Mouse (Mus musculus) cerebellum, adult 2 months (tissue): Measurements from ENCODE around the gene Cog5. TPM values are rescaled to one million over a fixed set of nuclear protein-coding genes. Genes with fewer than 3 reads are reported as not detected.
"Not testable (repeated sequence)": the region's sequence is repeated elsewhere in the genome, so short reads cannot be mapped to it uniquely, and the experiment has no call there.

Source experiments
- DNase-seq, 2 experiments: peaks; one replicate each; pipeline ENCODE4 v3.0.0; 2021
- H3K27ac ChIP-seq: fragments of 200-500 bp; 2 replicates; pipeline ENCODE4 v1.5.1; 2012; ENCODE audit warnings: low read length, control low read depth, inconsistent platforms; ENCODE audit not compliant: insufficient read depth
- H3K27me3 ChIP-seq: fragments of 200-500 bp; 2 replicates; pipeline ENCODE4 v1.6.1; 2012; ENCODE audit warnings: inconsistent platforms, mild to moderate bottlenecking, low read length, moderate library complexity; ENCODE audit not compliant: control insufficient read depth, insufficient read depth
- H3K4me1 ChIP-seq: fragments of 200-500 bp; 2 replicates; pipeline ENCODE4 v1.6.1; 2011; ENCODE audit warnings: low read length; ENCODE audit not compliant: control insufficient read depth, insufficient read depth
- H3K4me3 ChIP-seq: fragments of 200-500 bp; replicated peaks from 2 replicates; pipeline ENCODE3; 2011; ENCODE audit warnings: mild to moderate bottlenecking, low read depth, low read length, control low read depth; ENCODE audit not compliant: insufficient read depth
- CTCF ChIP-seq: fragments of 200-500 bp; IDR thresholded peaks from 2 replicates; pipeline ENCODE4 v1.5.1; 2011; ENCODE audit warnings: low read depth, mild to moderate bottlenecking, control low read depth, low read length, moderate library complexity, borderline replicate concordance; ENCODE audit not compliant: insufficient read depth
- POLR2A ChIP-seq: fragments of 200-500 bp; IDR thresholded peaks from 2 replicates; pipeline ENCODE4 v1.6.1; 2011; ENCODE audit warnings: low read length, control low read depth, borderline replicate concordance; ENCODE audit not compliant: insufficient read depth
- WGBS: fragments of 180-500 bp; shearing (Covaris S2); methylation state at CpG from one replicate; pipeline ENCODE4 v1.1.7; 2018; 5-methylcytosine and 5-hydroxymethylcytosine counted together
- polyA plus RNA-seq: library from polyadenylated mRNA; depleted of rRNA; stranded (reverse); fragments of >200 nt; gene quantifications from 2 replicates; pipeline ENCODE4 v1.2.3, GENCODE M21; 2012; rRNA removed

Gene Cog5
- 34.6 and 37.6 TPM in 2 replicates for polyA plus RNA-seq

DNA sequence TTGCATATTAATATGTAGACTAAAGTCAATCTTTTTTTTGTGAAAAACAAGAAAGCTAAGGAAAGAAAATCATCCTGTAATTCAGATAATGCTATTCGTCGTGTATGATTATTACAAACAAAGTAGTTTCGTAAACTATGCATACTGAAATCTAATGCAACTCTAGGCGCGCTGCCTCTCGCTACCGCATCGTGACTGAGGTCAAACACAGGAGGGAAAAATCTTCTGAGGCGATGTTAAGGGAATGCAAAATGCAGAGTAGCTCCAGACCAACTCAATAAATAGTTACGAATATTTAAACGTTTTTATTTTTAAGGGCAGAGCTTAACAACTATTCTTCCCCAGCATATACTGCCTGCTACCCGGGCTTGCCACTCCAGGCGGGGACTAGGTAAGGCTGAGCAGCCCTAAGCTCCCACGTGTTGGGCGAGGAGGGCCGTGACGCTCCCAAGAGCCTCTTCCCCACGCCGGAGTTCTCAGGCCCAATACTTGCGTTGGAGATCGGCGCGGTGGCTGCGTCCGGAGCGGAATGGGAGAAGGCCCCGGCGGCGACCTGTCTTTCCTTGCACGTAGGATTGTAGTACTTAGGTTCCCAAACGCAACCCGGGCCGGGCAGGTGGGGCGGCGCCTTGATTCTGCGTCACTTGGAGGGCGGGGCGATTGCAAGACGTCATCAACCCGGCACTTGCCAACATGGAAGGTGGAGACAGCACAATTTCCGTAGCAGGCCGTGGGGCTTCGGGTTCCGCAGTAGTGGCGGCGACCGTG, at the start of gene Cog5, which contains the start of gene Dus4l:
Gene Cog5 (plus strand): TSS at position 673 of the 768 bp plus-strand sequence.
Gene Dus4l (minus strand): TSS at position 630 of the 768 bp plus-strand sequence.
- H3K4me1 ChIP-seq, result no peaks in the 10 kb centered on the region

DNA sequence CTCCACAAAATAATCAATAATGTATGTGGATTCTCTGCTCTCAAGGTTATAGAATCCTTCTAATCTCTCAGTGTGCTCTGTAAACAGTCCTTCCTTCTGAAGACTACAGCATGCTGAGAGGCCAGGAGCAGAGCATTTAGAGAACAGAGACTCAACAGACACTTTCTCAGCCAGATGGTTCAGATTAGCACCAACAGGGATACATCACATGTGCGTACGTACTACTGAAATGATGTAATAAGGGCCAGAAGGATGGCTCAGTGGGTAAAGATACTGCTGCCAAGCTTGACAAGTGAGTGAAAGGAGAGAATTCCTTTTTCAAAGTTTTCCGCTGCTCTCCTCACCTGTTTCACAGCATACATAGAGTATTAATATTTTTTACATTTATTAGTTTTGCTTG, 49.8 kb upstream of the Cog5 start:
- 13% methylated on average over 3 of the region's 3 CpGs for WGBS
- H3K27me3 ChIP-seq, result no peaks in the 10 kb centered on the region
- no peak for TF ChIP-seq POLR2A
- TF ChIP-seq CTCF, result no peak
- DNase-seq, result peak; percentile 20 to 64
- no peak overlapping the region for H3K27ac ChIP-seq
- no peak overlapping the region for H3K4me3 ChIP-seq
- peaks cover 6% of the 10 kb centered on the region; the same call in 1 of the 2 replicates for H3K4me1 ChIP-seq

More for the DNA sequence above, at the start of gene Cog5, which contains the start of gene Dus4l:
- peak within 1 kb of the TSS; percentile 79 for H3K4me3 ChIP-seq
- H3K27ac ChIP-seq, result peak within 1 kb of the TSS; percentile 68
- no peaks in the 10 kb centered on the region for H3K27me3 ChIP-seq
- under 1% methylated on average over 47 of the region's 47 CpGs for WGBS
- DNase-seq, result peak; percentile 96 to 100
- no peak; the same call in none of the 2 replicates for TF ChIP-seq POLR2A
- TF ChIP-seq CTCF, result no peak

DNA sequence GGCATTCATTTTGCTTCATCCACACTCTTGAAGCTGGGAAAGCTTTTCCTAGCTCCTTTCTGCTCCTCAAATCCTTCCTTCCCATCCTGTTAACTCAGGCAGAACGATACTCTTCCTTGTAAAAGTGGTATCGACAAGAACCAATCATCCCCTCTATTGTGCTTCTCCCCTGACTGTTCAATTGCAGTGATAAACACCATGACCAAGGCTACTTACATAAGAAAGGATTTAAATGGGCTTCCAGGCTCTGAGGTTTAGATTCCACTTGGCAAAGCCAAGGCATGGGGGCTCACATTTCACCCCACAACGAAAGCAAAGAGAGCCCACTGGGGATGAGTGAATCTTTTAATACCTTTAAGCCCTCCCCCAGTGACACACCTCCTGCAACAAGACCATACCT, 46.5 kb upstream of the Cog5 start:
- H3K4me1 ChIP-seq, result peaks cover 6% of the 10 kb centered on the region; the same call in 1 of the 2 replicates
- no peak for DNase-seq
- no peak overlapping the region for H3K4me3 ChIP-seq
- TF ChIP-seq POLR2A (no peak), CTCF (no peak)
- H3K27ac ChIP-seq, result no peak overlapping the region
- WGBS, result 31% methylated on average over 3 of the region's 3 CpGs
- no peaks in the 10 kb centered on the region for H3K27me3 ChIP-seq

DNA sequence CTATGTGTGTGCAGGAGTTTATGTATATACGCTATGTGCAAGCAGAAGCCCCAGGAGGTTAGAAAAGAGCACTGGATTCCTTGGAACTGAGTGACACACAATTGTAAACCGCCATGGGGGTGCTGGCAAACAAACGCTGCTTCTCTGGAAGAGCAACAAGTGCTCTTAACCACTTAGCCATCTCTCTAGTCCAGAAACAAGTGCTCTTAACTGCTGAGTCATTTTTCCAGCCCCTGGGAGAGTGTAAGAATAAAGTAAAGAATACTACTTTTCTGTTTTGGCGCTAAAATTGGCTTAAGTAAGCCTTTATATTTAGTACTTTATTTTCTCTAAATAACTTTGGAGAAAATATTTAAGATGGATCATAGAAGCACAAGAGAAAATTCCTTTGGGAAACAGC, 41.3 kb upstream of the Cog5 start:
- no peak for TF ChIP-seq CTCF
- no peak for TF ChIP-seq POLR2A
- Histone ChIP-seq H3K27me3 (no peaks in the 10 kb centered on the region), H3K27ac (no peak overlapping the region), H3K4me1 (no peaks in the 10 kb centered on the region), H3K4me3 (no peak overlapping the region)
- no peak for DNase-seq
- WGBS, result 39% methylated on average over 4 of the region's 4 CpGs

DNA sequence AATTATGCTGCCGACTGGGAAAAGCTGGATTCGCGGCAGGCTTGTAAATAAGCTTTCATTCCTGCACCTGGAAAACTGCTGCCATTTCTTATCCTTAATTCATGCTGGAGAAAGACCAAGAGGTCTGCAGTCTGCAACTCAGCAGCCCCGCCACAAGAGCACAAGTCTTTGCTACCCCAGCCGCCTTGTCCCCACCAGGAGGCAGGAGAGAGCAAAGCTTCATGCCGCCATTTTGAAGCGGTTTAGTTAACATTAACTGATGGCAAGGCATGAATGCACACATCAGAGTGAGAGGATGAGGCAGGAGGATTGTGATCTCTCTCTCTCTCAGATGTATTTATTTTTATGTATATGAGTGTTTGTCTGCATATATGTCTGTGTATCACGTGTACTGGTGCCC, 34.6 kb upstream of the Cog5 start:
- WGBS, result 91% methylated on average over 8 of the region's 8 CpGs
- TF ChIP-seq POLR2A, result no peak

DNA sequence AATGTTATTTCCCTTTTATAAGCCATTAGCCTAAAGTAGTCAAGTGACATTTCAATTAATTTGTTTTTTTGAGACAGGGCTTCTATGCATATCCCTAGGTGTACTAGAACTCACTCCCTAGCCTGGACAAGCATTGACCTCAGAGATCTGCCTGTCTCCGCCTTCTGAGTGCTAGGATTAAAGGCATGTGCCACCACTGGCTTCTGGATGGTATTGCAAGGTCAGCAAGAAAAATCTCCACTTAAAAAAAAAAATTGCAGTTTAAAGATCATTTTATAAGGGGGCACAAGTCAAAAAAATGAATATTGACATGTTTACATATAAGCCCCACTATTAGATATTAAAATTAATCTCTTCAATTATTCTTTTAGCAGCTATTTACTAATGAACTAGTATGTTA, 29.7 kb upstream of the Cog5 start:
- TF ChIP-seq CTCF (no peak), POLR2A (no peak)
- no peaks in the 10 kb centered on the region for H3K27me3 ChIP-seq

More for the DNA sequence above, 34.6 kb upstream of the Cog5 start:
- no peaks in the 10 kb centered on the region for H3K4me1 ChIP-seq
- no peak overlapping the region for H3K27ac ChIP-seq
- no peak overlapping the region for H3K4me3 ChIP-seq
- no peak for DNase-seq
- no peaks in the 10 kb centered on the region for H3K27me3 ChIP-seq

DNA sequence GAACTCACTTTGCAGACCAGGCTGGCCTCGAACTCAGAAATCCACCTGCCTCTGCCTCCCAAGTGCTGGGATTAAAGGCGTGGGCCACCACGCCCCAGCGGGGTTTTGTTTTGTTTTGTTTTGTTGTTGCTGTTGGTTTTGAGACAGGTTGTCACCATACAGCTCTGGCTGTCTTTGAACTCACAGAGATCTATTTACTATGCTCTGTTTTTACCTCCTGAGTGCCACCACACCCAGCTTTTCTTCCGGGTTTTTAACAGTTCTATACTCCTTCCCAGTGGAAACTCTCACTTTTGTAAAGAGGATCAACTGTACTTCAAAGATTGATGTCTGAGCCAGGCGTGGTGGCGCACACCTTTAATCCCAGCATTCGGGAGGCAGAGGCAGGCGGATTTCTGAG, 26.3 kb upstream of the Cog5 start:
- not testable (repeated sequence) for DNase-seq, H3K4me3 ChIP-seq, H3K4me1 ChIP-seq, H3K27ac ChIP-seq, H3K27me3 ChIP-seq
- 95% methylated on average over 9 of the region's 9 CpGs for WGBS

More for the DNA sequence above, 29.7 kb upstream of the Cog5 start:
- no peak for DNase-seq
- Histone ChIP-seq H3K4me1 (no peaks in the 10 kb centered on the region), H3K4me3 (no peak overlapping the region), H3K27ac (no peak overlapping the region)
- 98% methylated on average over 1 of the region's 1 CpGs for WGBS

DNA sequence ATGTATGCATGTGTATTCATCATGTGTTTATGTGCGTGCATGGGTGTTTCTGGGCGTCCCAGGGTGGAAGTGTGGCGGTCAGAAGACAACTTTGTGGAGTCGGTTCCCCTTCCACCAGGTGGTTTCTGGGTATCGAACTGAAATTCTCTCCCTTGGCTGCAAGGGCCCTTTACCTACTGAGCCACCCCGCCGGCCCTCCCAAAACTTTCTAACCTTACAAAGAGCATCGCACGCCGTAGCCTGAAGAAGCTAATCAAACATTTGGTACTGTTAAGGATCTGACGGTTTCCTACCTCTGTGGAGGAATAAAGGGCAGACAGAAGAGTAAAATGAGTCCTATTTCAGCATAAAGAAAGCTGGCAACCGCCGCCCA, 20.7 kb upstream of the Cog5 start:
- no peaks in the 10 kb centered on the region for H3K27me3 ChIP-seq
- DNase-seq, result no peak

More for the DNA sequence above, 20.7 kb upstream of the Cog5 start:
- H3K4me1 ChIP-seq, result no peaks in the 10 kb centered on the region; the same call in 1 of the 2 replicates
- WGBS, result 12% methylated on average over 13 of the region's 13 CpGs
- TF ChIP-seq CTCF (no peak), POLR2A (no peak)
- peak overlapping the region; percentile 37; the same call in 1 of the 2 replicates for H3K27ac ChIP-seq
- H3K4me3 ChIP-seq, result peak overlapping the region; percentile 78
